8 mouse cellular contexts compared by ENCODE assay signal in the genomic region with DNA sequence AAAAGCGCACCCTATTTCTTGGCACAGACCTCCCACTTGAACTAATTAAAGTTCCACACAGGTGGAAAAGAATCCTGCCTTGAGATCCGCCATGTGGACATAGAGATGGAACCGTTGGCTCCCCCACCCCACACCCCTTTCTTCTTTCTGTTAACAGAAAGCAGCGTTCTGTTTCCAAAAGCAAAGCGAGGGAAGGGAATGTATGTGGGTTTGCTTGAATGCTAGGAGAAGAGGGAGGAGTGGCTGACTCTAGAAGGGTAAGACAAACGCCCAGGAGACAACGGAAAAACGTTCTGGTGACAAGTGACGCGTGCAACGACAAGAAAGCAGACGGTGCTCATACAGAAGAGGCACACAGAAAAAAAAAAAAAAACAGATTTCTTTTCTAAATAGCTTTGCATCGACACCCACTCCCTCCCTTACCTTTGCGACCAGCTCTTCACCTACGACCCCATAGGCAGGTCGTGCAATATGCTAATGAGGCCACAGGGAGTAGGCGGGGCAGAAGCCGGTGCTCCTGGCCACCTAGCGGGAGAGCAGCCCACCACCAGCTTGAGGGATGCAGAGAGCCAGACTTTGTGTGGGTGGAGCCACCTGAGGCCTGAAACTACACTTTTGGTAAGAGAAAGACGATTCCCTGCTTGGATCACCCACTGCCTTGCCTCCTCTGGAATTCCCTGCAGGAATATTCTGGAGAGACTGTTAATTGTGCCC. TPM values are rescaled to one million over a fixed set of nuclear protein-coding genes. Genes with fewer than 3 reads are reported as not detected.
DNase-seq lines count a peak whose midpoint lies in the region; ATAC-seq and TF ChIP-seq lines count a peak whose summit lies in the region.

No protein-coding gene starts in this region.

- peaks cover 12% of the 10 kb centered on the region for H3K4me1 ChIP-seq in erythroblast, embryonic 14.5 days (ENCODE audit: control insufficient read depth)
- peaks cover 5 to 15% of the 10 kb centered on the region in 2 experiments for H3K4me1 ChIP-seq in liver, embryonic 14.5 days (replicated peaks; ENCODE audit: control insufficient read depth in 2 of 2, insufficient read depth in 2 of 2, low read length in 1 of 2)

- H3K36me3 ChIP-seq in erythroblast, embryonic 14.5 days (ENCODE audit: control insufficient read depth) = no peaks in the 10 kb centered on the region
- no peaks in the 10 kb centered on the region for H3K36me3 ChIP-seq in liver, embryonic 14.5 days (replicated peaks; ENCODE audit: control insufficient read depth, insufficient read depth, low read depth)

- 4% methylated on average over 20 of the region's 20 CpGs for WGBS in liver, embryonic 14.5 days (ENCODE audit: insufficient replicate concordance)

- H3K27me3 ChIP-seq in erythroblast, embryonic 14.5 days (ENCODE audit: control insufficient read depth) = no peaks in the 10 kb centered on the region
- no peaks in the 10 kb centered on the region for H3K27me3 ChIP-seq in liver, embryonic 14.5 days (ENCODE audit: control insufficient read depth, insufficient read depth, low read length)

- H3K4me2 ChIP-seq in liver, embryonic 14.5 days (ENCODE audit: low read depth) = peak overlapping the region; percentile 63

- peak overlapping the region; percentile 21 for H3K4me3 ChIP-seq in erythroblast, embryonic 14.5 days (replicated peaks)
- H3K4me3 ChIP-seq in liver, embryonic 14.5 days (ENCODE audit: insufficient read depth in 1 of 2, low read depth in 2 of 2, low read length in 2 of 2) = peak overlapping the region; percentile 36

- no peak overlapping the region for H3K27ac ChIP-seq in liver, embryonic 14.5 days

- no peak for TF ChIP-seq EP300 in liver, embryonic 14.5 days (IDR thresholded peaks at IDR 0.05; ENCODE audit: low read depth)

- DNase-seq in cerebellum, adult 8-10 months = peak; percentile 65
- peak; percentile 47 to 54 for DNase-seq in frontal cortex, postnatal 10 days (ENCODE audit: low spot score in 2 of 2)
- DNase-seq in kidney, postnatal 14 days = peak; percentile 61
- peak in 2 of 3 experiments; percentile 25 to 35 for DNase-seq in liver, embryonic 14.5 days (ENCODE audit: low read depth in 3 of 3, low spot score in 3 of 3)
- peak; percentile 61 for DNase-seq in neural tube, embryonic 10.5 days (ENCODE audit: extremely low spot score, low spot score)
- peak; percentile 62 for DNase-seq in testis, postnatal 10 days (ENCODE audit: low spot score)

- TF ChIP-seq CTCF in liver, embryonic 14.5 days (IDR thresholded peaks at IDR 0.05; ENCODE audit: low read depth) = peak; percentile 65

- ATAC-seq in erythroblast, adult 5-6 weeks (replicated peaks; ENCODE audit: low FRiP score, poor library complexity, severe bottlenecking) = no peak
- peak; percentile 39; the same call in 1 of the 2 replicates for ATAC-seq in liver, embryonic 14.5 days (ENCODE audit: insufficient read depth)

- peaks cover 3% of the 10 kb centered on the region; the same call in 1 of the 2 replicates for H3K9me3 ChIP-seq in erythroblast, embryonic 14.5 days (ENCODE audit: control insufficient read depth, low read length)
- no peaks in the 10 kb centered on the region for H3K9me3 ChIP-seq in liver, embryonic 14.5 days (ENCODE audit: control insufficient read depth, low read length)

- H3K9ac ChIP-seq in liver, embryonic 14.5 days (replicated peaks) = peak overlapping the region; percentile 16

RNA-seq across cellular contexts. Expression of a gene that starts 27.9 kb away (rescaled TPM):
- polyA plus RNA-seq in erythroblast, embryonic 14.5 days (2012) = 1.1 and 2.2 TPM in 2 replicates
- 25.6 and 63.3 TPM in 2 replicates for total RNA-seq in erythroblast, adult 5-6 weeks (2015; ENCODE audit: low replicate concordance)
- 4.9 and 13.7 TPM in 2 replicates for total RNA-seq in erythroblast, adult 5-6 weeks (2017; ENCODE audit: low replicate concordance)
- 9.5 and 22.8 TPM in 2 replicates for polyA plus RNA-seq in liver, embryonic 14.5 days (2012; rRNA removed)
- 146 and 152 TPM in 2 replicates for polyA plus RNA-seq in liver, embryonic 14.5 days (2014; fragmentation: Nextera tagmentation; extraction: Ambion mirVana)
